ENCODE assay signal across 9 mouse cellular contexts in genomic region chr9:51009656-51009950, GRCm38 (mm10). TPM values are rescaled to one million over a fixed set of nuclear protein-coding genes. Genes with fewer than 3 reads are reported as not detected.
DNase-seq lines count a peak whose midpoint lies in the region; ATAC-seq and TF ChIP-seq lines count a peak whose summit lies in the region.
"Had no signal": no experiment of that assay in that cellular context is flagged by ENCODE, and none has a peak within 500 bp of the region (broad histone marks: within the 10 kb centered on the region; RNA-seq: fewer than 3 reads in every experiment).

No protein-coding gene starts in this region.

- peak overlapping the region; percentile 16; the same call in 1 of the 2 replicates for H3K9ac ChIP-seq in heart, embryonic 15.5 days
- H3K9ac ChIP-seq in embryonic facial prominence, embryonic 13.5 days: peak overlapping the region; percentile 64
- peak overlapping the region; percentile 62; the same call in 1 of the 2 replicates for H3K9ac ChIP-seq in intestine, embryonic 16.5 days (ENCODE audit: low read depth, low read length)
- H3K9ac ChIP-seq in neural tube, embryonic 13.5 days: peak overlapping the region; percentile 91; the same call in 1 of the 2 replicates

- H3K4me1 ChIP-seq in heart, embryonic 15.5 days (replicated peaks): peaks cover 18% of the 10 kb centered on the region
- peaks cover 24% of the 10 kb centered on the region for H3K4me1 ChIP-seq in G1E (ENCODE audit: insufficient read depth, low read depth, low read length)
- H3K4me1 ChIP-seq in embryonic facial prominence, embryonic 13.5 days: peaks cover 9% of the 10 kb centered on the region; the same call in 1 of the 2 replicates
- peaks cover 10% of the 10 kb centered on the region for H3K4me1 ChIP-seq in intestine, embryonic 16.5 days (ENCODE audit: control insufficient read depth, insufficient read depth, low read length)
- peaks cover 13% of the 10 kb centered on the region for H3K4me1 ChIP-seq in neural tube, embryonic 13.5 days (replicated peaks)

- DNase-seq in heart, adult 11 months: no peak
- DNase-seq in G1E (ENCODE audit: low spot score): no peak
- no peak for DNase-seq in ovary, postnatal 14 days (ENCODE audit: low spot score)
- DNase-seq in embryo, embryonic 9.5 days (ENCODE audit: extremely low spot score): no peak

- H3K36me3 ChIP-seq in heart, embryonic 15.5 days: no peaks in the 10 kb centered on the region
- H3K36me3 ChIP-seq in G1E (replicated peaks): no peaks in the 10 kb centered on the region
- H3K36me3 ChIP-seq in embryonic facial prominence, embryonic 13.5 days: no peaks in the 10 kb centered on the region
- no peaks in the 10 kb centered on the region for H3K36me3 ChIP-seq in intestine, embryonic 16.5 days (ENCODE audit: control insufficient read depth, insufficient read depth, low read length)
- H3K36me3 ChIP-seq in neural tube, embryonic 13.5 days: no peaks in the 10 kb centered on the region

- peak overlapping the region; percentile 87 for H3K4me3 ChIP-seq in heart, embryonic 15.5 days
- H3K4me3 ChIP-seq in G1E (ENCODE audit: low read depth, low read length): peak overlapping the region; percentile 66; the same call in 1 of the 2 replicates
- peak overlapping the region; percentile 71 for H3K4me3 ChIP-seq in embryonic facial prominence, embryonic 13.5 days
- peak overlapping the region; percentile 45 for H3K4me3 ChIP-seq in intestine, embryonic 16.5 days (ENCODE audit: low read length)
- peak overlapping the region; percentile 59 for H3K4me3 ChIP-seq in neural tube, embryonic 13.5 days

- no peak for TF ChIP-seq CTCF in G1E (IDR thresholded peaks at IDR 0.05; ENCODE audit: low read depth, low read length)

- no peak for ATAC-seq in heart, embryonic 15.5 days (replicated peaks; ENCODE audit: insufficient number of reproducible peaks, insufficient read depth, low FRiP score, low read depth)
- ATAC-seq in G1E (ENCODE audit: extremely low read depth, insufficient number of reproducible peaks, low FRiP score, poor library complexity, severe bottlenecking): no peak
- ATAC-seq in embryonic facial prominence, embryonic 13.5 days (ENCODE audit: insufficient number of reproducible peaks, insufficient read depth, low FRiP score, low TSS enrichment, low read depth): no peak
- no peak for ATAC-seq in intestine, embryonic 16.5 days
- 0 out of 2 replicates have a peak, but pooled peaks have one; percentile 3 for ATAC-seq in neural tube, embryonic 13.5 days (ENCODE audit: low read depth)

- H3K4me2 ChIP-seq in heart, embryonic 15.5 days: peak overlapping the region; percentile 82
- H3K4me2 ChIP-seq in embryonic facial prominence, embryonic 13.5 days: peak overlapping the region; percentile 78
- peak overlapping the region; percentile 78 for H3K4me2 ChIP-seq in intestine, embryonic 16.5 days (ENCODE audit: low read depth, low read length)
- peak overlapping the region; percentile 84 for H3K4me2 ChIP-seq in neural tube, embryonic 13.5 days

- no peak overlapping the region for H3K27ac ChIP-seq in heart, embryonic 15.5 days
- H3K27ac ChIP-seq in embryonic facial prominence, embryonic 13.5 days: no peak overlapping the region
- no peak overlapping the region for H3K27ac ChIP-seq in intestine, embryonic 16.5 days (ENCODE audit: low read length)
- no peak overlapping the region for H3K27ac ChIP-seq in neural tube, embryonic 13.5 days (replicated peaks)

- WGBS in heart, embryonic 15.5 days: 4% methylated on average over 6 of the region's 6 CpGs
- 3% methylated on average over 6 of the region's 6 CpGs for WGBS in embryonic facial prominence, embryonic 13.5 days
- 5% methylated on average over 6 of the region's 6 CpGs for WGBS in intestine, embryonic 16.5 days
- 3% methylated on average over 6 of the region's 6 CpGs for WGBS in neural tube, embryonic 13.5 days

- no peaks in the 10 kb centered on the region for H3K9me3 ChIP-seq in heart, embryonic 15.5 days (replicated peaks)
- no peaks in the 10 kb centered on the region for H3K9me3 ChIP-seq in G1E (replicated peaks)
- no peaks in the 10 kb centered on the region for H3K9me3 ChIP-seq in embryonic facial prominence, embryonic 13.5 days
- H3K9me3 ChIP-seq in intestine, embryonic 16.5 days (ENCODE audit: control insufficient read depth, low read length): no peaks in the 10 kb centered on the region
- no peaks in the 10 kb centered on the region for H3K9me3 ChIP-seq in neural tube, embryonic 13.5 days

- no peaks in the 10 kb centered on the region for H3K27me3 ChIP-seq in heart, embryonic 15.5 days
- no peaks in the 10 kb centered on the region for H3K27me3 ChIP-seq in G1E (ENCODE audit: insufficient read depth, low read length)
- no peaks in the 10 kb centered on the region for H3K27me3 ChIP-seq in embryonic facial prominence, embryonic 13.5 days
- no peaks in the 10 kb centered on the region for H3K27me3 ChIP-seq in intestine, embryonic 16.5 days (replicated peaks; ENCODE audit: control insufficient read depth, insufficient read depth, low read length)
- peaks cover 10% of the 10 kb centered on the region; the same call in 1 of the 2 replicates for H3K27me3 ChIP-seq in neural tube, embryonic 13.5 days

RNA-seq across cellular contexts. Expression of gene Sik2, which starts 0.7 kb away (rescaled TPM):
- 13.7 and 14.9 TPM in 2 replicates for polyA plus RNA-seq in heart, embryonic 15.5 days (2015; fragmentation: Nextera tagmentation; extraction: Ambion mirVana)
- total RNA-seq in G1E (2014; fragmentation: Nextera tagmentation) (71.8 and 72.8 TPM in 2 replicates), G1E (2017) (15.2 and 18.7 TPM in 2 replicates)
- polyA plus RNA-seq in G1E (2012): 21.1 and 22.4 TPM in 2 replicates
- polyA plus RNA-seq in embryonic facial prominence, embryonic 13.5 days (2015; fragmentation: Nextera tagmentation; extraction: Ambion mirVana): 19.4 and 28.1 TPM in 2 replicates
- 12.7 and 13.6 TPM in 2 replicates for polyA plus RNA-seq in intestine, embryonic 16.5 days (2015; fragmentation: Nextera tagmentation; extraction: Ambion mirVana)
- polyA plus RNA-seq in neural tube, embryonic 13.5 days (2015; fragmentation: Nextera tagmentation; extraction: Ambion mirVana): 15.5 and 18.0 TPM in 2 replicates

RNA-seq across cellular contexts. Expression of gene Btg4, which starts 51.1 kb away (rescaled TPM):
- polyA plus RNA-seq in heart, embryonic 15.5 days (2015; fragmentation: Nextera tagmentation; extraction: Ambion mirVana): not detected in 2 replicates
- not detected in 2 replicates for total RNA-seq in G1E (2014; fragmentation: Nextera tagmentation)
- total RNA-seq in G1E (2017): not detected in 2 replicates
- polyA plus RNA-seq in G1E (2012): not detected in 2 replicates
- polyA plus RNA-seq in embryonic facial prominence, embryonic 13.5 days (2015; fragmentation: Nextera tagmentation; extraction: Ambion mirVana): not detected in 2 replicates
- polyA plus RNA-seq in intestine, embryonic 16.5 days (2015; fragmentation: Nextera tagmentation; extraction: Ambion mirVana): not detected in 2 replicates
- polyA plus RNA-seq in neural tube, embryonic 13.5 days (2015; fragmentation: Nextera tagmentation; extraction: Ambion mirVana): not detected in 2 replicates
- polyA plus RNA-seq: small intestine, adult 2 months had no signal

Comparison
In these comparisons a context has a peak if more than half of its experiments do, and no peak if none do; other contexts are left out.
1. H3K9ac ChIP-seq: peak in every context shown above with its lines; median percentile 91 in neural tube, embryonic 13.5 days; 64 in embryonic facial prominence, embryonic 13.5 days; 62 in intestine, embryonic 16.5 days; 16 in heart, embryonic 15.5 days.